Mouse (Mus musculus) embryo, embryonic 9.5 days (tissue): ENCODE data around the gene Dtl.

Source experiments
- DNase-seq: peaks from one replicate; pipeline ENCODE4 v3.0.0-alpha.2; 2017; ENCODE audit errors: extremely low spot score

Gene Dtl

GRCm38 (mm10) chr1:191579524-191579923, 4.2 kb upstream of the Dtl start:
- DNase-seq = no peak

GRCm38 (mm10) chr1:191574871-191575457, 380 bp downstream of the Dtl start:
- DNase-seq = peak; percentile 79

DNA sequence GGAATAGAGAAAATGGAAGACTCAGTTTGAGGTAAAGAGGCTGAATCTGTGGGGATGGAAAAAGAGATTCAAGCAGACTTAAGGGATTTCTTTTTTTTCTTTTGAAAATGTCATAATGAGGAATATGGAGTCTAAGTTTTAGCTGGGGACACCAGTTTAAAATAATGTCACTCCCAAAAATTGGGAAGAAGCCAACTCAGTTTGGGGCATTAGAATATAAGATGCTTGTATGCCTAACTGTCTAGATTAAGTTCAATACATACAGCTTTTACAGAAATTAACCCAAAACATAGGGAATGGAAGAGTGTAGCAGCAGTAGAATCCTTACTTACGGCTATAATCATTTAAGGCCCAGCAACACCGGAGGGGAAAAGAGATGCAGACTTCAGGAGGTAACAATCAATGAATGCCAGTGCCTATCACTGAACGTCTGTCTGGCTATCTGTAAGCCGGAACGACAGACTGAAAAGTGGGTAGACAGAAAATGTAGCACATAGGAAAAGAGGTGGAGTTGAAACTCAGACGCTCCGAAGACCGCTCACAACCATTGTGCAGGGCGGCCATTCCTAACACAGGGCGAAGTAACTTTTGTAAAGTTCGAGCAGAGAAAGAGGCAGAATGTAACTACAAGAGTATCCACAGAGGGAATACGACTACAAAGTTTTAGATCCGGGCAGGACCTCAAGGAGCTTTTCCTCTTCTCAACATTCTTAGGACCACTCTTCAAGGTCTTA, 1.3 kb downstream of the Dtl start:
- DNase-seq = peak; percentile 25

- no peak for DNase-seq
Observed at GRCm38 (mm10) chr1:191570415-191570814, 4.9 kb downstream of the Dtl start.

- DNase-seq = no peak
Observed at GRCm38 (mm10) chr1:191569625-191570024, 5.7 kb downstream of the Dtl start.

DNA sequence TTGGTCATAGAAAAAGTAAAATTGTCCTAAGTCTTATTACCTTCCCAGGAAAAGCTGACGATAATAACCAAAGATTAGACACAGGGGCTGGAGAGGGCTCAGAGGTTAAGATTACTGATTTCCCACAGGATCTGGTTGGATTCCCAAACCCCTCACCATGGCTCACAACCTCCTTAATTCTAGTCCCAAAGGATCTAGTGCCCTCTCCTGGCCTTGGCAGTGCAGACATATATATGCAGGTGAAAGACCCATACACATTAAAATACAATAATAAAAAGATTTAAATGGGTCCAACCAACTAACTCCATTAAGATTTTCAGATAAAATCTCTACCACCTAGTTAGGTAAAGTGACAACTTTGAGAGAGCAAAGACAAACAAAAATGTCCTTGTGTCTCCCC, 7.5 kb downstream of the Dtl start:
- DNase-seq = no peak

DNA sequence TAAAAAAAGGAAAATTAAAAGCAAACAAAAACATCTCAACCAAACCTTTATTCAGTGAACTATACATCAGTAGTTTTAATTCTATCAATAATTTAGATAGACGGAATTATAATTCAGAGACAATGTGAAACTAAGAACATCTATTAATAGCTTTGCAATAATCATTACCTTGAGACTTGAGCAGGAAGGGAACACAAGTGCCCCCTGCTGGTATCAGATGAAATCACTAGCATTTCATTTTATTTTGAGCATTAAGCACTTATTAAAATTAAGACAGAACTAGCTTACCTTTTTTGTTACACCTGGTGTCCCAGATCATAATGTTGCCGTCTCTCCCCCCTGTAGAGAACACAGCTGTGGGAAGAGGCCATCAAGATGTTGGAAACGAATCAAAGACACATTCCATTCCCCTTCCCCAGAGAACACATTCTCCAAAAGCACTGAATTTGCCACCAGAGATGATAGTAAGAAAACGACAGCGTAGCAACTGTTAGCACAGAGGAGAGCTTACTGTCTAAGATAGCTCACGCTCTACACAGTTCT, 12.4 kb downstream of the Dtl start:
- DNase-seq = peak; percentile 19

GRCm38 (mm10) chr1:191559779-191560178, 15.6 kb downstream of the Dtl start:
- DNase-seq = no peak

DNA sequence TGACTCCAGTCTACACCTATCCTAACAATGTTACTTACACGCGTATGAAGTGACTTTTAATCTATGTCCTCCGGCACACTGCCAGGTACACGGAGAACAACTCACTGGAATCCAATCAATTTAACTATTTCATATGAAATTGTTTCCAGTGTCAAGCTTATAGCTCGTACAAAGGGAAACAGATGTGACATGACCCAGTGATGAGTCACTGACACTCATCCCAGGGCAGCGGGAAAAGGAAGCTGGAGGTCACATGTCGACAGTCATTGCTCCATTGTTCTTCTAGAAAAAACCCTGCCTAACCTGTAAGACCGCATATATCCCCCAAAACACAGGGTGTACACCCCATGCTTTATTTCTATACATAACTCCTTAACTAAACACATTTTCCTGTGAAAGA, 18.2 kb downstream of the Dtl start:
- DNase-seq = no peak

GRCm38 (mm10) chr1:191550786-191551185, 24.6 kb downstream of the Dtl start:
- no peak for DNase-seq

- DNase-seq = no peak
Observed at GRCm38 (mm10) chr1:191543747-191544146, 31.6 kb downstream of the Dtl start.

GRCm38 (mm10) chr1:191541619-191542018, 33.7 kb downstream of the Dtl start:
- DNase-seq = no peak

DNA sequence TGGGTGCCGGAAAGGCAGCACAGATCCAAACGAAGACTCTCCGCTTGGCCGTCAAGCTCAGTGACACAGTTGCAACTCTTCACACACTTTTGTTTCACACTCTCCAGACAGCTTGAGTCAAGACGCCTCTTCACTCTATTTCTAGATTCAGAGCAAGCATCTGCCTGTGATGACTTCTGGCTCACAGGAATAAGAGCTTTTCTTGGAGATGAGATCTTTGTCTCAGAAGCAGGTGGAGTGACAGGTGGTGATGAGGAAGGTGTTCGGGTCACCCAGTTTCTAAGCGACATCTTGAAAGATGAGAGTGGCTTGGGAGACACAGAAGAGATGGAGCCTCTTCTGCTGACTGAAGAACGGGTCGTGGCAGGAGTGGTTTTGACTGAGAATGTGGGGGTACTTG, 34.3 kb downstream of the Dtl start:
- no peak for DNase-seq

DNA sequence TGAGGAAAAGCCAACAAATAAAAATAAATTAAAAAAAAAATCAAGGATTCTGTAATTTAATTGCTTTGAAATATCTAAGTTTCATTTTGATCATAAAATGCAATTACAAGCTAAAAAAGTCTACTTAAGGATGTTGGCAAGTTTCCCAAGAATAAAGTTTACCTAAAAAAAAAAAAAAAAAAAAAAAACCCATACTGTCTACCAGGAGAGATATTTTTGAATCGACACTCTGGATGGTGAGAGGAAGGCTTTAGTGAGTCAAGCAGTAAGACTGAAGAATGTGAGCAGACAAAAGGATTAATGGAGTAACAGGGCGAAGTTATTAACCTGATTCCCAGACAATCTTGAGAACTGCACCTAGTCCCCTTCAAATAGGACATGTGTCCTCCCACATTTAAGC, 35.0 kb downstream of the Dtl start:
- no peak for DNase-seq

GRCm38 (mm10) chr1:191534896-191535295, 40.4 kb downstream of the Dtl start:
- no peak for DNase-seq

GRCm38 (mm10) chr1:191531023-191531422, 44.3 kb downstream of the Dtl start:
- no peak for DNase-seq

DNA sequence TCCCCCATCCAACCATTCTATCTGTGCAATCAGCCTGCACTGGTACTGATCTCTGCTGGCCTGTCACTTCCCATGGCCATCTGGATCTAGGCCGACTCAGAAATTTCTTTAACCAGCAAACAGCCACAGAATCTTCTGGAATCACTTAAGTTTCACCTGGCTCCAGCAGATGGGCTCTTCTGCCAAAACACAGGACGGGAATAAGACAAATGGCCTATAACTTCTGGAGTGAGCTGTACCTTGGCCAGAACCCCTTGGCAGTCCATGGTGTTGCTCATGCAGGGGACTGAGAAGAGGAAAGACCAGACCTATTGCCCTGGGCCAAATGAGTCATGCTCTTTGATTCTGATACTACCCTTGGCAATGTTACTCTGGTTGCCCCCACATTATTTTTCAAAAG, 45.9 kb downstream of the Dtl start:
- DNase-seq = no peak

DNA sequence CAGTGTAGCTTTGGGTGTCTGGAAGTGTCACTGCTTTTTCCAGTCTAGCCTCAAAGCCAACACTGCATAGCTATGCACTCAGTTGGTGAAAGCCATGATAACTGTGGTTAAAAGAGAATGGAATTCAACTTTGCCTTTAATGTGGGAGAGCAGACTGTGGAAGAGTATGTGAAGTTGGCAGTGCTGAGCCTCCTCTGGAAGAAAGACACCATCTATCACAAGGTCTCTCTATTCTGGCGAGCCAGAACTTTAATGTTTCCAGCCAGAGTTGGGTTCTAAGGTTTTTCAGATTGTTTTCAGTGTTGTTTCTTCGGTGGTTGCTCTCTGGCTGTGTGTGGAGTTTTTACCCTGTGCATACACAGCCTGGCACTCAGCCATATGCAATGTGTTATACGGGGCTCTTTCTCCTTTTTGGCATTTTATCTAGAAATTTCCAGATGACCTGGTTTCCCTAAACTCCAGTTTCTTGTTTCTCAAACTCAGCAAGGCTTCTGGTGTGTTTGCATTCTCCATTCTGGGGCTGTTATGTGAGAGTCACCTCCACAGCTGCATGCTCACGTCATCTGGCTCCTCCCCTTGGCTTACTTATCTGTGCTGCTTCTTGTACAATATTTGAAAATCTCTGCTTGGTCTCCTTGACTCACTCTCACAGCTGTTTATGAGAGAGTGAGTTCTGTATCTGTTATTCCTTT, 47.3 kb downstream of the Dtl start:
- no peak for DNase-seq

DNA sequence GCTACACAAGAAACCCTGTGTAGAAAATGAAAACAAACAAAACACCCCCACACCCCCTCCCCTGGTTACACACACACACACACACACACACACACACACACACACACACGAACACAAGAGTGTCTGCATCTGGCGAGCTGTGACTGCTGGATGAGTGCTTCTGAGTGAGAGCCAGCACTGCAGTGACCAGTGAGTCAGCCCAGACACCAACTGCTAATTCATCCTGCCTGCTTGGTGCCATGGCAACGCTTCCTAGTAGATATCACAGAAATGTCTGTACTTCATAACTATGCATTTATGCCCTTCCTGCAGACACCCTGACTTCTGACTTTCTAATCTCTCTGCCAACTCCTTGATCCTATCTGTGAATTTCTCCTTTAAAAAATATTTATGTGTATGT, 48.3 kb downstream of the Dtl start:
- no peak for DNase-seq

DNA sequence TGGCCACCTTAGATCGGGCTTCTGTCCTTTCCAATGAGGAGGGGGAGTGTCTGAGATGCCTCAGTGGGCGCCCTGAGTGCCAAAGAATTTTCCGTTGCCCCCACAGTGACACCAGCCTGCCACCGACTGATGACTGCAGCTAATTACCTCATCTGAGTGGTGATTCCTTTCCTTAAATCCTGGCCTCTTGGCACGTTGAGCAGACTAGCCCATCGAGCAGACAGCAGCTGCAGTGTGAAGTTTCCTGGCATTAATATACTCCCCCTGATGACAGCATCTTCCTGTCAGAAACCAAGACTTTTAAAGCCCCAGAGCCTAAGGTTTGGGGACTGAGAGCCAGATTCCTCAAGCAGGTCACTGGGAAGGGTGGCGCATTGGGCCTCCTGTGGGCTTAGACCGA, 53.9 kb downstream of the Dtl start:
- no peak for DNase-seq

DNA sequence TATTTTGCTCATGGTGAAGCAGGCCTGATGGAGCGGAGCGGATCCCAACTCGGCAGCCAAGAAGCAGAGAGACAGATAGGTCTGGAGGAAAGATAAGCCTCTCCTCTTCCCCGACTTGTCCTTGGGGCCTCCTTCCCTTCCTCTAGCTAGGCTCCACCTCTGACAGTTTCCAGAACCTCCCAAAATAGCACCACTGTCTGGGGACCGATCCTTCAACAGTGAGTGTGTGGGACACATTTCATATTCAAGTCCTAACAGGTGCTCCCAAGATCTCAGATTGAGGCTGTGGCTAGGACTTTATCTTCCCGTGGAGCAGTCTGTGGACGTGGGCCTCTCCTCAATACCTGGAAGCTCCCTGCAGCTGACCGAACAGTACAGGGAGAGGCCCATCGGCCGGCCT, 54.7 kb downstream of the Dtl start:
- no peak for DNase-seq

DNA sequence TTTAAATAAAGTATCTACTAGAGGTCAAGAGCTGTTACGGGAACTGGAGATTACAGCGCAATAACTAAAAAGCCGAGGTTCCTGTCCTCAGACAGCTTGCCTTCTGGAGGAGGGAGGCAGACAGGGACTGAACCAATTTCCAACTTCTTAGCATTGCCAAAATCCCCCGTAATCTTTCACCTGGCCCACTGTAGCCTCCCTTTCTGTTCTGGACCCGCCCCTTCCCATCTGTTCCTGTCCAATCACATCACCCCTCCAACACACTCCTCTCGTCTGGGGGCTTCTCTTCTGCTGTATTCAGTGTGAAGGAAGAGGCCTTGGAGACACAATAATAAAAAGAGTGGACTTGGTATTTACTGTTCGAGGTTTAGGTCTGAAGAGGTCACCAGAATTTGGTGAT, 55.1 kb downstream of the Dtl start:
- DNase-seq = no peak
